Mouse (Mus musculus) spleen, postnatal 4 days (tissue): Measurements from ENCODE around the gene Fam161a.
"Not testable (repeated sequence)": the region's sequence is repeated elsewhere in the genome, so short reads cannot be mapped to it uniquely, and the experiment has no call there.

Source experiments
- DNase-seq, 2 experiments: peaks; one replicate each; pipeline ENCODE4 v3.0.0; 2022; ENCODE audit warnings: low spot score in 2 of 2

Fam161a gene

DNA sequence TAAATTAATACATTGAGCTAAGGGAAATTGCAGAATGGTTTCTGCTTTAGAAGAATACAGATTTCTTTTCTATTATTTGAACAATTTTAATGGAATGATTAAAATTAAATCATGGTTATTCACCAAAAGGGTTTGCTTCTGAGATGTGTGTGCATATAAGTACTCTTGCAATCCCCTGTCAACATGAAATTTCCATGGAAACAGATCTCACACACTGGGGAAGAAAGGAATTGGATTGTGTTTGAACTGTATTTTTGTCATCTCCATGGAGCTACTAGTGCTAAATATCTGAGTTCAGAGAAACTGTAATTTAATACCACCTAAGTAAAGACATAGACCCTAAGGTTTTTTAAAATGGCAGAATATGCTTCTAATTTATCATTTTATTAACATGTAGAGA, 42.3 kb downstream of the Fam161a start:
- DNase-seq: no peak

DNA sequence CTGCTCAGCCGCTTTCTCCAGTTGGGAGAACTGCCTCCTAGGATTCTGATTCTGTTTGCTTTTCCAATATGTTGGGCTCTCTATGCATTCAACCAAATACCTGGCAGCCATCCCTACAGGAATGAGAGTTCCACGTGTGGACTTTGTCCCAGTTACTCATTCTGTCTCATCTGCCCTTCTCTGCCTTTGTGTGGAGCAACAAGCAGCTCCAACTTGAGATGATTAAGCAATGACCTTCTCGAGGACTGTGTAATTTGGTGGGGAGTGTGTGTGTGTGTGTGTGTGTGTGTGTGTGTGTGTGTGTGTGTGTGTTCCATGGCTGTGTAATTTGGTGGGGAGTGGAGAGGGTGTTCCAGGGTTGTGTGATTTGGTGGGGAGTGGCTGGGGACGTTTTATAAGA, 45.0 kb downstream of the Fam161a start:
- no peak for DNase-seq

DNA sequence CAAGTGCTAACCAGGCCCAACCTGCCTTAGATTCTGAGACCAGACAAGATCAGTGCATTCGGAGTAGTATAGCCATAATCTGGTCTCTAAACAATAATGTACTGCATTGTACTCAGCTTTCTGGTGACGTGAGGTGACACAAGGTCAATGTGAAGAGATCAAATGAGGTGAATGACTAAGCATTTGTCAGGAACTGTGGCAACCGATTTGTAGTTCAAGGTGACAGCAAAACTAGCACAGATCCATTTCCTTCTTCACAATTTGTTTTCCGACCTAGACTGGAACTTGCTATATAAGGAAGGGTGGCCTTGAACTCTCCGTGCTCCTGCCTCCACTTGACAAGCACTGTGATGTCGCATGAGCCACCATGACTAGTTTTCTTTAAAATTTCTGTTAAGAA, 55.8 kb downstream of the Fam161a start:
- no peak for DNase-seq

DNA sequence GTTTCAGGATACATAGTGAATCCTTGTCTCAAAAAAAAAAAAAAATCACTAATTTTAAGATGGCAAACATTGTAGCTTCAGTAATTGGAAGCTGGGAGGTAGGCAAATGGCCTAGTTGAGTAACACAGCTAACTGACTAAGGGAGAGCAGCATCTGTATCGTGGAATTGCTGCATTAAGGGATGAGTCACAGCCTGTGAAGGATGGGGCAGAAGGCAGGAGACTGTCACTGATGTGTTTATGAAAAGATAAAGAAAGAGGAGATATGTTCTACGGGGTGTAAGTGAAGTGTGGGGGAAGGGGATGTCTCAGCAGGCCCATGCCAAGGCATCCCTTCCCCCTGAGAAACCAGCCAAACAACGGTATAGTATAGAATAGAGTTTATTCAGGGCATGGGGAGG, 56.5 kb downstream of the Fam161a start:
- no peak for DNase-seq

DNA sequence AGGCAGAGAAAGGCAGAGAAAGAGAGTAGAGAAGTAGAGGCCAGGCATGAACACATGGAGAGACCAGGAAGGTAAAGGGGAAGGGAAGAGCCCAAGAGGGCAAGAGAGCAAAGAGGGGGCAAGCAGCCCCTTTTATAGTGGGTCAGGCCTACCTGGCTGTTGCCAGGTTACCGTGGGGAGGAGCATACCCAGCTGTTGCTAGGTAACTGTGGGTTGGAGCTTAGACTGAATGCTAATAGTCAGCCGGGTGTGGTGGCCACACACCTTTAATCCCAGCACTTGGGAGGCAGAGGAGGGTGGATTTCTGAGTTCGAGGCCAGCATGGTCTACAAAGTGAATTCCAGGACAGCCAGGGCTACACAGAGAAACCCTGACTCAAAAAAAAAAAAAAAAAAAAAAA, 56.9 kb downstream of the Fam161a start:
- DNase-seq: not testable (repeated sequence)

DNA sequence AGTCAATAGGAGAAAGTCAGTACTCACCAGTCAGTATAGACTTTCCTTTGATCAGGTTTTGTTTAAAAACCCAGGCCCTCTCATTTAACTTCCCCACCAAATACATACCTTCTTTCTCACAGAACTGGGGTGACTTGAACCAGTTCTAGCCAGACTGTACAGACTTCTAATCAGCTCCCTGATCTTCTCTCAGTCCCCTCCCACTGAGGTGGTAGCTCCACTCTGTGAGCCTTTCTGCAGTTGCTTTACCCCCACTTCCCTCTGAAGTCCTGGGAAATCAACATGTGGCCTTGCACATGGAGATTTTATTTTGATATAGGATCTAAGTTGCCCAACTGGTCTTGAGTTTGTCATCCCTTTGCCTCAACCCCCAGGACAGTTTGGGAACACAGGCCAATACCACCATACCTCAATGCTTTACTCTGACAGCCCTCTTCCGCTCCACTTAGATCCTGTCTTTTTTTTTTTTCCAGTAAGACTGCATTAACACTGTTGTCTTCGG, 57.9 kb downstream of the Fam161a start:
- DNase-seq: no peak

DNA sequence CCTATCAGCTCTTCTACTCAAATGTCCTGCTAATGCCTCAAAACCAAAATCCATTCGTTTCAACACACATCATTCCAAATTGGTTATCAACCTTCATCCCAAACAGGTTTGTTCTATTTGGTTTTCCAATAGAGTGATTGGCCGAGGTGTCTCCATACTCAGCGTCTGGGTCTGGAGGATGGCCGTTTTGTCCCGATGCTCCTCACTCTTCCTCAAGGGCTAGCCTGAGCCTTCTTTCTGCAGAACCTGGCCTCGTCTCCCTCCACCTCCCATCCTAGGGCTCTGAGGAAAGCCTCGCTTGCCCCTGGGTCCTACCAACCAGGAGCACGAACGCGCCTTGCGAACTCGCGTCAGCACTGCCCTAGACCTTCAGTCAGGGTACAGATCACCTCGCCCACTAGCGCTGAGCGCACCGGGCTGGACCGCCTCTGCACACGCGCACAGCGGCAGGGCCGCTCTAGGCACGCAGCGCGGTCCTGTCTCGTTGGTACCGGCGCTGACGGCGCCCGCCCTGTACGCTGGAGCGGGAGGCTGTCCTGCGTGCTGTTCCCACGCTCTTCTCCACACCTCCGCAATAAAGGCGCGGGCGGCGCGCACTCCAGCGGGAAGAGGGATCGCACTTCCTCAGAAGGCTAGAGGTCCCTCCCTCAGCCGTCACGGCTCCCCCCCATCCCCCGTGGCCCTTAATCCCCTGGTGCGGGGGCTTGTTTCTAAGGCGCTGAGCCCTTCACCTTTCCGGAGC, 60.2 kb downstream of the Fam161a start:
- DNase-seq: peak; percentile 83 to 89

DNA sequence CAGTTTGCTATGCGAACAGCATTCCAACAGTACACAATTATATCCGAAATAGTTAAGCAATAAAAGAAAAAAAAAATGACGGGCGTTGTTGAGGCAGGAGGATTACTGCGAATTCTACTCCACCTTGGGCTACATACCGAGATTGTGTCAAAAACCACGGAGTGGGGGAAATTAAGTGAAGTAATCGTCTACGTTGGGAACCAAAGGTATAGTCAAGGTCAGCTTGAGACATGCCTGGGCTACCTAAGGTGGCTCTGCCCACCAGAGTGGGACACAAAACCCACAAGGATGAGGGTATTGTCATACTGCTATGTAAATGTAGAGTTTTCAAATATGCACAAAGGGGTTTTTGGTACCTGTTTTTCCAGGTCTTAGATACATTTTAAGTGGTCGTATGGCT, 60.9 kb downstream of the Fam161a start:
- DNase-seq: no peak

DNA sequence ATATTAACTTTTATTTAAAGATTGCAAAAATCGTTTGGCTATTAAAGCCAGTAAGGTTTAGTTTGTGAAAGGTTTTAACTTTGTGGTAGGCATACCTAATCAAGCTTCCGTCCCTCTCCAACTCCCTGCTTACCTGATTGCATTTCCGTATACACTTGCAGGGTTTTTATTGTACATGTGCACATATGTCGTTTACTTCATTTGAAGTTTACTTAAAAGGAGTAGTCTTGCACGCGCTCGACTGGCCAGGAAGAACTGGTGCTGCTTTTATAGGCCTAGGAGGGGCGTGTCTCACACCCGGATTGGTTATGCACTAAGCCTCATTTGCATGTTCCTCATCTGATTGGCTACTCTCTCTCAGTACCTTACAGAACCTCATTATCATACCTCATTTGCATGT, 61.7 kb downstream of the Fam161a start:
- DNase-seq: not testable (repeated sequence)

DNA sequence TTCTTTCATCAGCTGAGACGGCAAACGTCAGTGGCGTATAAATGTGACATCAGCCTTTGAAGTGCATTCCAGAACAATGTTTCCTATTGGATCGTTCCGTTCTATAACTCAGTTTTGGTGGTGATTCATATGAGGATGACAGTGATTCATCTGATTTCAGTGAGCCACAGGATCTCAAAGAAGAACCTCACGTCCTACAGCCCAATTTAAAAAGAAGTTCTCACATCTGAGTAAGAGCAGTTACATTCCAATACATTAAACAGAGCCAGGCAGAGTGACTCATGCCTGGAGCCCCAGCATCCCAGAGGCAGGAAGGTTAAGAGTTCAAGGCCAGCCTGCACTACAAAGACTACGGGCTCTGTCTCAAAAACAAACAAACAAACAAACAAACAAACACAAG, 67.5 kb downstream of the Fam161a start:
- no peak for DNase-seq

DNA sequence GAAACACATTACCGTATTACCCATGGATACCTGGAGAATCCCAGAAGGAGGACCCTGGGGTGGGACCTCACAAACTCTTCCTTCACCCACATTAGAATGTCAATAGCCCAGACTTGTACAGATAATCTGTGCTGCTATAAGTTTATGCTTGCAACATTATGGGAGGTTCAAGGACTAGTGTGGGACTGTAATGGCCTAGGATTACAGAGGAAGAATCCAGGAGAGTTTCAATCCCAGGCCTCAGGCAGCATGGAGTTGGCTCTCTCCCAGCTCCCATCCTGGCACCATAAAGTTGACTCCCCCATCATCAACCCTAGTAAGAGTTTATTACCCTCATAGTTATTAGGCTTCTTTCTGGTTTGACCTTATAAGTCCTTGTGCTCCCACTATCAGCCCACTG, 71.2 kb downstream of the Fam161a start:
- no peak for DNase-seq
